Mouse (Mus musculus): ENCODE measurements around the gene Trh. TPM values are rescaled to one million over a fixed set of nuclear protein-coding genes. Genes with fewer than 3 reads are reported as not detected.

The Trh gene
- polyA plus RNA-seq, 1 experiment from 2014 or later = 0.16 TPM

DNA sequence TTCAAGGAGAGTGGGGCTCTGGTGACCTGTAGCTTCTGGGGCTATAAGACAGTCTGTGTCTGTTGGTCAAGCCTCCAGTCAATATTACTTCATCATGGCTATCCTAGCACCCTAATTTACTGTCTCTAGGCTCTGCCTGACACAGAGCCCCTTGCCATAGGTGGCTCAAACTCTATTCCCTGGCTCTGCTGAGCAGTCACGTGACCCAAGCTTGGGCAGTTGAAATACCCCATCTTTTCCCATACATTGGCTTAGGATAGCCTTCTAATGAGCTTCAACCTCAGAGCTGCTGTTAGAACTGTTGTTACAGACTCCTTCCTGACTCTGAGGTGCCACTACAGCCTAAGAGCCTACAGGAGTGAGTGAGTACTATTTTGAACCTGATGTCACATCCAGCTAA lies 23.6 kb upstream of the Trh start:
- Histone ChIP-seq H3K27ac (ENCODE audit: low read depth, low read length) (no peak overlapping the region), H3K9me3 (ENCODE audit: control insufficient read depth, low read length) (no peaks in the 10 kb centered on the region), H3K9ac (ENCODE audit: low read length) (no peak overlapping the region), H3K36me3 (ENCODE audit: control insufficient read depth, insufficient read depth, low read length) (no peaks in the 10 kb centered on the region), H3K4me2 (ENCODE audit: low read depth) (no peak overlapping the region), H3K4me3 (ENCODE audit: low read depth, low read length) (no peak overlapping the region), H3K27me3 (ENCODE audit: control insufficient read depth, insufficient read depth, low read length) (no peaks in the 10 kb centered on the region), H3K4me1 (ENCODE audit: control insufficient read depth, insufficient read depth, low read length) (no peaks in the 10 kb centered on the region)
- WGBS = 70% methylated on average over 1 of the region's 1 CpGs
- no peak for ATAC-seq (ENCODE audit: insufficient read depth, low FRiP score, low TSS enrichment)
- no peak for DNase-seq (ENCODE audit: low spot score)

DNA sequence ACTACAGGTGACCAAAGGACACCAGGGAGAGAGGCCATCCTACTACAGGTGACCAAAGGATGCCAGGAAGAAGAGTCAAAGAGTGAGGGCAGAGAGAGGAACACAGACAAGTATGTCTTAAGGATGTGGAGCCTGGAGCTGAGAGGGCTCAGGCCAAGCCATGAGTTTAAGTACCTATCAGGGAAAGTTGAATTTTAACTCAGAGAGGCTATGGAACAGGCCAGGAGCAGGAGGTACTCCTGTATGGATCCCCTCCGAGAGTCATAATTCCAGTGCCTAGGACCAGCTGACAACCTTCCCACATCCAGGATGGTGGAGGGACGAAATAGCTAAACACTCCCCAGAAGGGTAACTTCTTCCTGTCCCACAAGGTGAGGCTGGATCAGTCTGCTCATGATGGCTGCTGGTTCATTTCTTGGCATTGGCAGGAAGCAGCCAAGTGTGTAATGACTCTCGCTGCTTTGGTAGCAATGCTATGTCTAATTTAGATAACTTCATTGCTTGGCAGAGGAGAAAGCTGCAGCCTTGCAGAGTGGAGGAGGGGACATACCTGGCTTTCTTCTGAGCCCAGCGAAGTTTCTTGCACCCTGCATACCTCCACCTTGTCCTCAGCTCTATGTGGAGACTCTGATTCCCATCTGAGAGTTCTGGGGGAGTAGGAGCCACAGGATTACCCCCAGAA lies 16.9 kb upstream of the Trh start:
- Histone ChIP-seq H3K9me3 (ENCODE audit: control insufficient read depth, low read length) (no peaks in the 10 kb centered on the region), H3K4me2 (ENCODE audit: low read depth) (no peak overlapping the region), H3K27me3 (ENCODE audit: control insufficient read depth, insufficient read depth, low read length) (no peaks in the 10 kb centered on the region), H3K4me3 (ENCODE audit: low read depth, low read length) (no peak overlapping the region), H3K9ac (ENCODE audit: low read length) (no peak overlapping the region), H3K27ac (ENCODE audit: low read depth, low read length) (no peak overlapping the region), H3K36me3 (ENCODE audit: control insufficient read depth, insufficient read depth, low read length) (no peaks in the 10 kb centered on the region), H3K4me1 (ENCODE audit: control insufficient read depth, insufficient read depth, low read length) (no peaks in the 10 kb centered on the region)
- WGBS = 77% methylated on average over 4 of the region's 4 CpGs
- ATAC-seq (ENCODE audit: insufficient read depth, low FRiP score, low TSS enrichment) = no peak
- no peak for DNase-seq (ENCODE audit: low spot score)

DNA sequence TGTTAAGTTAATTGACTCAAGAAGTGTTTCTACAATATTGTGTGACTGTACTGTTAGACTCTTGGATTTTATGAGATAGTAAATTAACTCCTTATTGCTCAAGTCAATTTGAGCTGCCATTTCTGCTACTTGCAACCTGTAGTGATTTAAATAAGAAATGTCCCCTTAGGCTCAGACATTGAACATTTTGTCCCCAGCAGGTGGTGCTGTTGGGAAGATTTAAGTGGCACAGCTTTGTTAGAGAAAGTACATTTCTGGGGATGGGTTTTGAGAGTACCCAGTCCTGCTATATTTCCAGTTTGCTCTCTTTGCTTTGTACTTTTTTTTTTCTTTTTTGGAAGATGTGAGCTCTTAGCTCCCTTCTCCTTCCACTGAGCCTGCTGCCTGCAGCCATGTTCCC lies 10.9 kb upstream of the Trh start:
- Histone ChIP-seq H3K4me1 (ENCODE audit: control insufficient read depth, insufficient read depth, low read length) (no peaks in the 10 kb centered on the region), H3K4me2 (ENCODE audit: low read depth) (no peak overlapping the region), H3K27ac (ENCODE audit: low read depth, low read length) (no peak overlapping the region), H3K9me3 (ENCODE audit: control insufficient read depth, low read length) (no peaks in the 10 kb centered on the region), H3K36me3 (ENCODE audit: control insufficient read depth, insufficient read depth, low read length) (no peaks in the 10 kb centered on the region), H3K27me3 (ENCODE audit: control insufficient read depth, insufficient read depth, low read length) (no peaks in the 10 kb centered on the region), H3K4me3 (ENCODE audit: low read depth, low read length) (no peak overlapping the region), H3K9ac (ENCODE audit: low read length) (no peak overlapping the region)
- DNase-seq (ENCODE audit: low spot score) (no peak), ATAC-seq (ENCODE audit: insufficient read depth, low FRiP score, low TSS enrichment) (no peak)

DNA sequence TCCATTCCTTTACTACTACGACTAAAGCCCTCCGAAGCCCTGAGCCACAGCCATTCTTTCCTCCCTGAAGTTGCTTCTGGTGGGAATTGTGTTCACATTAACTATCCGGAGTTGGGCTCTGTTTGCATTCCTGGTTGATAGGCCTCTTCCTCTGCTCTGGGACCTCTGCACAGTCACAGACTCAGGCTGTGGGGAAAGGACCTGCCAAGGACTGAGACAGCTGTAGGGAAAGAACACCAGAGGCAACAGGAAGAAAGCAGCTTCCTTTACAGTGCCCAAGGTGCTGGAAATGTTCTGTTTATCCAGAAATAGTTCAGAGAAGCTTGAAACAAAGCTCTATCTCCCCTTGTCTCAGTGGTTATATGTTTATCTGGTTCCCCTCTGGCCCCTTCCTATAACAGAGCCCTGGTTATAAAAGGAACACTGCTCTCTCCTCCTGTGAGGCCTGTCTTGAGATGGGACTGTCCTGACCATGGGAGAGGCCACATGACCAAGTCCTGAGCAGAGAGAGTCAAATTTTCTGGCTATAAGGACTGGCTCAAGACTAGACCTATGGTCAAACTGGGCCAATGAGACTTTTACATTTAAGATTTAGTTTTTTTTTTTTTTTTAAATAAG lies 8.9 kb upstream of the Trh start:
- no peak for DNase-seq (ENCODE audit: low spot score)
- no peak overlapping the region for H3K4me2 ChIP-seq (ENCODE audit: low read depth)
- 89% methylated on average over 3 of the region's 3 CpGs for WGBS
- no peak overlapping the region for H3K27ac ChIP-seq (ENCODE audit: low read depth, low read length)
- no peak for ATAC-seq (ENCODE audit: insufficient read depth, low FRiP score, low TSS enrichment)
- H3K36me3 ChIP-seq (ENCODE audit: control insufficient read depth, insufficient read depth, low read length) = no peaks in the 10 kb centered on the region
- H3K9me3 ChIP-seq (ENCODE audit: control insufficient read depth, low read length) = no peaks in the 10 kb centered on the region
- H3K27me3 ChIP-seq (ENCODE audit: control insufficient read depth, insufficient read depth, low read length) = no peaks in the 10 kb centered on the region
- no peaks in the 10 kb centered on the region for H3K4me1 ChIP-seq (ENCODE audit: control insufficient read depth, insufficient read depth, low read length)
- H3K9ac ChIP-seq (ENCODE audit: low read length) = no peak overlapping the region
- H3K4me3 ChIP-seq (ENCODE audit: low read depth, low read length) = no peak overlapping the region

DNA sequence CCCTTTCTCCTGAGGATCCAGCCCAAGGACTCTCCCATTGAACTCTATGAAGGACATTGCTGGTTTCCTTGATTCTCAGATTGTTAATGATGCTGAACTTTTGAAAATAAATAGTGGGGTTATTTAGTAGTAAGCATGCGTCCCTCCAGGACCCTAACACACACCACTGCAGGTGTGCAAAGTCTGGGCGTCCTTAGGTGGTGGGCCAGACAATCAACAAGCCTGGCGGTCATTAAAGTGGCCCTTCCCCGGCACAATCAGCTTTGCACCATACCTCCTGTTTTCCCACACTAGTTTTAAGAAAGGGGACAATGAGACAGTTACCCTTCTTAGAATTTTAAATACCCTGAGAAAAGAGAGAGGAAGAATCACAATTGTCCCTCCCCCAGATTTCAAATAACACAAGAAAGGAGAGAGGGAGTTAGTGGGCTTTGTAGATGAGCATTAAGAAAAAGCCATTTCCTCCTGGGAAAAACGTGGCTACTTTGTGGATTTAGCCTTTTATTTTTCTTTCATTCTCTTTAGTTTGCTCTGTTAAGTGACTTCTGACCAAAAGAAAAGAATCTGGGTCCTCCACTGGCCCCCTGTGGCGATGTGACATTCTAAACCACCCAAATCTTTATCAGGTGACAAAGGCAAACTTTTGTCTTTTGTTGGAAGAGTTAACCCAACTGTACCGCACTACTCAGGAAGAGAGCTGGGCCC lies 2.9 kb upstream of the Trh start:
- 16% methylated on average over 7 of the region's 7 CpGs for WGBS
- H3K9ac ChIP-seq (ENCODE audit: low read length) = no peak overlapping the region
- ATAC-seq (ENCODE audit: insufficient read depth, low FRiP score, low TSS enrichment) (no peak), DNase-seq (ENCODE audit: low spot score) (no peak)
- no peaks in the 10 kb centered on the region for H3K36me3 ChIP-seq (ENCODE audit: control insufficient read depth, insufficient read depth, low read length)
- H3K27ac ChIP-seq (ENCODE audit: low read depth, low read length) = no peak overlapping the region
- H3K9me3 ChIP-seq (ENCODE audit: control insufficient read depth, low read length) = no peaks in the 10 kb centered on the region
- H3K27me3 ChIP-seq (ENCODE audit: control insufficient read depth, insufficient read depth, low read length) = peaks cover 14% of the 10 kb centered on the region
- H3K4me3 ChIP-seq (ENCODE audit: low read depth, low read length) = no peak overlapping the region
- H3K4me1 ChIP-seq (ENCODE audit: control insufficient read depth, insufficient read depth, low read length) = 0 out of 2 replicates have a peak, but pooled peaks cover 5% of the 10 kb centered on the region
- no peak overlapping the region for H3K4me2 ChIP-seq (ENCODE audit: low read depth)

DNA sequence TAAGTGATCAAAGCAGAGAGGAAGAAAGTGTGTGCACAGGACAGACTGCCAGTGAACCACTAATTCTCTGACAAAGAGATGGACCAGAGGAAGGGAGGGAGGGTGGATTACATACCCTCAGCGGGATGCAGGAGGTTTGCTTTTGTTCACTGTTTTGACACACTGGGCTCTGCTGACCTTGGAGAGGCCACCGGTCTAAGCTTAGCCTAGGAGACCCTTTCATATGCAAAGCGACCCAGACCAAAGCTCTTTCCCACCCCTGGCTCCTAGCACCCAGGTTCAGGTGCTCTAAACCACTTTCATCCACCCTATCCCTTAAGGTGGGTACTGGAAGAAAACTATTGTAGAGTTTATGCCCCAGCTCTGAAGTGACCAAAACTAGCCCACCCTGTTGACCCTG lies 1.9 kb upstream of the Trh start:
- DNase-seq (ENCODE audit: low spot score) (no peak), ATAC-seq (ENCODE audit: insufficient read depth, low FRiP score, low TSS enrichment) (no peak)
- Histone ChIP-seq H3K9ac (ENCODE audit: low read length) (no peak overlapping the region), H3K9me3 (ENCODE audit: control insufficient read depth, low read length) (no peaks in the 10 kb centered on the region), H3K4me2 (ENCODE audit: low read depth) (no peak overlapping the region), H3K27ac (ENCODE audit: low read depth, low read length) (no peak overlapping the region), H3K27me3 (ENCODE audit: control insufficient read depth, insufficient read depth, low read length) (peaks cover 14% of the 10 kb centered on the region), H3K36me3 (ENCODE audit: control insufficient read depth, insufficient read depth, low read length) (no peaks in the 10 kb centered on the region), H3K4me3 (ENCODE audit: low read depth, low read length) (no peak overlapping the region), H3K4me1 (ENCODE audit: control insufficient read depth, insufficient read depth, low read length) (0 out of 2 replicates have a peak, but pooled peaks cover 5% of the 10 kb centered on the region)
- 13% methylated on average over 3 of the region's 3 CpGs for WGBS

DNA sequence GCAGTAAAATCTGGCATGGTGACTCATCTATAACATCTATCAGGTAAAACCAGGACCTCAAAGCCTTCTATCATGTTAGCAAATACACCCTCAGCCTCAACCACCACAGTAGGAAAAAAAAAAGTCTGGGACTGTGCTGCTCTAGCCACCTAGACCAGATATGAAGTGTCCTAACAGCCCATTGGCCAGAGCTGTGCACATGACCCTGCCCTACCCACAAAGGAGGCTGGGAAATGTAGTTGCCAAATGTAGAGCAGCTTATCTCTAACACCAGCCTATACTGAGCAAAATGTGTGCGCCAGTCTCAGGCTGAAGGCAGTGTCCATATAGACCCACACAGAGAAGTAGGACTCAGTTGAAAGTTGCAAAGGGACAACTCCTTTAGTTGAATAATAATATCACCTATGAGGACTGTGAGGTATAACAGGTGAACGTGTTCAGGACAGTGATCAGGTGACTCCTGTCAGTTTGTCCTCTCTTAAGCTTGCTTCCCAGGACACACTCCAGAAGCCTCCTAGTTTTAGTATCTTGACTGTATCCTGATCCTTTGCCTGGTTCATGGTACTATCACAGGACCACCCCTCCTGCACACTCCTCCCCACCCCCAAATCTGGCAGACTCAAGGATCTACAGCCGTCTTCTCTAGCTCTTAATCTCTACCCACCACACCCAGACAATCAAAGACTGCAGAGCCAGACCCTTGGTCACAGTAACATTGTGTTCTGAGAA lies 3.1 kb downstream of the Trh start:
- DNase-seq (ENCODE audit: low spot score) (peak; percentile 38), ATAC-seq (ENCODE audit: insufficient read depth, low FRiP score, low TSS enrichment) (peak; percentile 88)
- Histone ChIP-seq H3K4me2 (ENCODE audit: low read depth) (no peak overlapping the region), H3K36me3 (ENCODE audit: control insufficient read depth, insufficient read depth, low read length) (no peaks in the 10 kb centered on the region), H3K27ac (ENCODE audit: low read depth, low read length) (no peak overlapping the region), H3K27me3 (ENCODE audit: control insufficient read depth, insufficient read depth, low read length) (peaks cover 14% of the 10 kb centered on the region), H3K9me3 (ENCODE audit: control insufficient read depth, low read length) (no peaks in the 10 kb centered on the region), H3K4me1 (ENCODE audit: control insufficient read depth, insufficient read depth, low read length) (0 out of 2 replicates have a peak, but pooled peaks cover 5% of the 10 kb centered on the region), H3K4me3 (ENCODE audit: low read depth, low read length) (no peak overlapping the region), H3K9ac (ENCODE audit: low read length) (no peak overlapping the region)
- 73% methylated on average over 3 of the region's 3 CpGs for WGBS

DNA sequence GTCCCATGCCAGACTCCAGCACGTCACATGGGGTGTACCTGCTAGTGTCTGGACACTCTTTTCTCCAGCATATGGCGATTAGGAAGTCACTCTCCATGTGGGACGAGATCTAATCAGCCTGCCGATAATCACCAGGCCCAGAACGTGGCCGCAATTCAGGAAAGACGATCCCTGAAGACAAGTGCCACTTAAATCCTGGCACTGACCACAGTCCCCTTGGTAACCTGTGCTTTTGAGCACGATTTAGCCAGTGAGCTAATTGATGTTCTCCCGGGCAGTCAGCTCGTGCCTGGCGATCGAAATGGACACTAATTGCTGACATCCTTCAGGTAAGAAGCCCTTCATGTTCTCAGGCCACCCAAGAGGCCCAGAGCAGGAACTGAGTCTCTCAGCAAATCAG lies 9.4 kb downstream of the Trh start:
- H3K9ac ChIP-seq (ENCODE audit: low read length) = no peak overlapping the region
- DNase-seq (ENCODE audit: low spot score) (no peak), ATAC-seq (ENCODE audit: insufficient read depth, low FRiP score, low TSS enrichment) (no peak)
- H3K27ac ChIP-seq (ENCODE audit: low read depth, low read length) = no peak overlapping the region
- H3K4me3 ChIP-seq (ENCODE audit: low read depth, low read length) = no peak overlapping the region
- no peaks in the 10 kb centered on the region for H3K27me3 ChIP-seq (ENCODE audit: control insufficient read depth, insufficient read depth, low read length)
- no peaks in the 10 kb centered on the region for H3K9me3 ChIP-seq (ENCODE audit: control insufficient read depth, low read length)
- WGBS = 79% methylated on average over 12 of the region's 12 CpGs
- no peak overlapping the region for H3K4me2 ChIP-seq (ENCODE audit: low read depth)
- H3K4me1 ChIP-seq (ENCODE audit: control insufficient read depth, insufficient read depth, low read length) = no peaks in the 10 kb centered on the region
- no peaks in the 10 kb centered on the region for H3K36me3 ChIP-seq (ENCODE audit: control insufficient read depth, insufficient read depth, low read length)
